Mouse (Mus musculus) spleen, adult 2 months (tissue): ENCODE results near the gene Wnt3a.
"Not testable (repeated sequence)": the region's sequence is repeated elsewhere in the genome, so short reads cannot be mapped to it uniquely, and the experiment has no call there.

ENCODE experiments used
- CTCF ChIP-seq: fragments of 200-500 bp; IDR thresholded peaks from 2 replicates; pipeline ENCODE4 v1.5.1; 2011; ENCODE audit warnings: mild to moderate bottlenecking, inconsistent platforms; ENCODE audit not compliant: insufficient read depth, insufficient read length, insufficient replicate concordance; ENCODE audit errors: extremely low read depth
- POLR2A ChIP-seq: fragments of 200-500 bp; IDR thresholded peaks from 2 replicates; pipeline ENCODE4 v1.6.1; 2011; ENCODE audit warnings: low read depth, low read length, inconsistent platforms

GRCm38 (mm10) chr11:59301053-59301452, 10.5 kb upstream of the Wnt3a start:
- not testable (repeated sequence) for TF ChIP-seq CTCF, POLR2A
